Mouse (Mus musculus) ES-Bruce4 (cell line): ENCODE measurements around the gene Med16. TPM values are rescaled to one million over a fixed set of nuclear protein-coding genes. Genes with fewer than 3 reads are reported as not detected.
A peak's percentile ranks its signal among the peaks of the same experiment; 100 is the strongest.

Experiments
- H3K27ac ChIP-seq: 2 replicates; pipeline ENCODE4 v1.5.1; 2012; ENCODE audit warnings: low read length, inconsistent platforms; ENCODE audit not compliant: insufficient read depth
- H3K27me3 ChIP-seq: 2 replicates; pipeline ENCODE4 v1.6.1; 2012; ENCODE audit warnings: mild to moderate bottlenecking, low read length, inconsistent platforms; ENCODE audit not compliant: control insufficient read depth, poor library complexity, insufficient read depth, severe bottlenecking
- H3K36me3 ChIP-seq: 2 replicates; pipeline ENCODE4 v1.6.1; 2012; ENCODE audit warnings: inconsistent platforms, mild to moderate bottlenecking, low read length, moderate library complexity; ENCODE audit not compliant: control insufficient read depth, poor library complexity, insufficient read depth, severe bottlenecking
- H3K4me1 ChIP-seq: one replicate; pipeline ENCODE4 v1.8.1; 2011; ENCODE audit warnings: low read length; ENCODE audit not compliant: control insufficient read depth, insufficient read depth
- H3K4me3 ChIP-seq: 2 replicates; pipeline ENCODE4 v1.5.1; 2011; ENCODE audit warnings: low read depth, mild to moderate bottlenecking, low read length
- H3K9ac ChIP-seq: 2 replicates; pipeline ENCODE4 v1.6.1; 2012; ENCODE audit warnings: low read depth, mild to moderate bottlenecking, inconsistent platforms; ENCODE audit not compliant: poor library complexity, severe bottlenecking
- H3K9me3 ChIP-seq: replicated peaks from 2 replicates; pipeline ENCODE4 v1.6.1; 2012; ENCODE audit warnings: mild to moderate bottlenecking, low read length, inconsistent platforms; ENCODE audit not compliant: control insufficient read depth, poor library complexity, insufficient read depth, severe bottlenecking
- CTCF ChIP-seq: IDR thresholded peaks from one replicate; pipeline ENCODE4 v1.8.1; 2011; ENCODE audit warnings: low read depth, low read length
- EP300 ChIP-seq: IDR thresholded peaks from 2 replicates; pipeline ENCODE4 v1.6.1; 2011; ENCODE audit warnings: low read depth, low read length; ENCODE audit not compliant: insufficient read depth
- POLR2A ChIP-seq: IDR thresholded peaks from one replicate; pipeline ENCODE4 v1.8.1; 2011; ENCODE audit warnings: low read length; ENCODE audit not compliant: insufficient read depth
- polyA plus RNA-seq: library from polyadenylated mRNA; stranded (reverse); fragments of >200 nt; gene quantifications from 2 replicates; pipeline ENCODE4 v1.2.4, GENCODE M21; 2011; ENCODE audit warnings: low read depth; ENCODE audit not compliant: missing spikeins, insufficient read depth, insufficient read length

Gene Med16
- polyA plus RNA-seq, 1 experiment: 17.5 TPM

GRCm38 (mm10) chr10:79930826-79931186 lies 22.1 kb upstream of the Med16 start:
- H3K27ac ChIP-seq: no peak overlapping the region
- no peak overlapping the region for H3K9ac ChIP-seq

GRCm38 (mm10) chr10:79929967-79930825 lies 21.5 kb upstream of the Med16 start:
- Histone ChIP-seq H3K36me3 (no peaks in the 10 kb centered on the region), H3K27me3 (no peaks in the 10 kb centered on the region), H3K27ac (no peak overlapping the region)

More at GRCm38 (mm10) chr10:79930826-79931186, 22.1 kb upstream of the Med16 start:
- no peaks in the 10 kb centered on the region for H3K4me1 ChIP-seq
- H3K36me3 ChIP-seq: no peaks in the 10 kb centered on the region
- no peak overlapping the region for H3K4me3 ChIP-seq
- no peak for TF ChIP-seq POLR2A
- TF ChIP-seq EP300: no peak
- TF ChIP-seq CTCF: no peak
- no peaks in the 10 kb centered on the region for H3K9me3 ChIP-seq
- H3K27me3 ChIP-seq: no peaks in the 10 kb centered on the region

GRCm38 (mm10) chr10:79928907-79929701 lies 20.4 kb upstream of the Med16 start:
- H3K4me1 ChIP-seq: no peaks in the 10 kb centered on the region
- no peak overlapping the region for H3K27ac ChIP-seq
- H3K9ac ChIP-seq: no peak overlapping the region

More at GRCm38 (mm10) chr10:79929967-79930825, 21.5 kb upstream of the Med16 start:
- no peak for TF ChIP-seq POLR2A
- TF ChIP-seq CTCF: no peak
- no peak for TF ChIP-seq EP300
- no peaks in the 10 kb centered on the region for H3K9me3 ChIP-seq
- no peaks in the 10 kb centered on the region for H3K4me1 ChIP-seq
- H3K4me3 ChIP-seq: no peak overlapping the region
- no peak overlapping the region for H3K9ac ChIP-seq

GRCm38 (mm10) chr10:79928030-79928694 lies 19.4 kb upstream of the Med16 start:
- Histone ChIP-seq H3K27ac (no peak overlapping the region), H3K9ac (peak overlapping the region; percentile 88), H3K36me3 (no peaks in the 10 kb centered on the region), H3K4me3 (peak overlapping the region; percentile 86), H3K4me1 (no peaks in the 10 kb centered on the region), H3K9me3 (no peaks in the 10 kb centered on the region), H3K27me3 (no peaks in the 10 kb centered on the region)
- TF ChIP-seq CTCF: no peak
- TF ChIP-seq EP300: no peak
- no peak for TF ChIP-seq POLR2A

More at GRCm38 (mm10) chr10:79928907-79929701, 20.4 kb upstream of the Med16 start:
- H3K4me3 ChIP-seq: no peak overlapping the region
- no peaks in the 10 kb centered on the region for H3K9me3 ChIP-seq
- no peaks in the 10 kb centered on the region for H3K36me3 ChIP-seq
- H3K27me3 ChIP-seq: no peaks in the 10 kb centered on the region
- TF ChIP-seq CTCF (no peak), EP300 (no peak), POLR2A (no peak)

- no peak for TF ChIP-seq CTCF
- no peak for TF ChIP-seq POLR2A
- no peak for TF ChIP-seq EP300
- Histone ChIP-seq H3K4me3 (peak overlapping the region; percentile 86), H3K36me3 (no peaks in the 10 kb centered on the region), H3K9me3 (no peaks in the 10 kb centered on the region), H3K27me3 (no peaks in the 10 kb centered on the region), H3K27ac (no peak overlapping the region), H3K4me1 (no peaks in the 10 kb centered on the region), H3K9ac (peak overlapping the region; percentile 88)
These were observed 18.8 kb upstream of the Med16 start for GRCm38 (mm10) chr10:79927324-79928029.
